Mouse (Mus musculus) B cell, adult 2 months (primary cell): ENCODE measurements around the gene Alyref.
A peak's percentile ranks its signal among the peaks of the same experiment; 100 is the strongest.
"Not testable (repeated sequence)": the region's sequence is repeated elsewhere in the genome, so short reads cannot be mapped to it uniquely, and the experiment has no call there.

ENCODE experiments used
- DNase-seq, 2 experiments: peaks; one replicate each; pipeline ENCODE4 v3.0.0; 2022

The Alyref gene

GRCm38 (mm10) chr11:120598990-120599549 lies 905 bp upstream of the Alyref start:
- DNase-seq, result no peak

- DNase-seq, result peak in 1 of 2 experiments; percentile 36
Observed at GRCm38 (mm10) chr11:120597240-120598235, 627 bp downstream of the Alyref start.

- no peak for DNase-seq
Observed at GRCm38 (mm10) chr11:120588531-120588930, 9.6 kb downstream of the Alyref start.

GRCm38 (mm10) chr11:120583937-120584336 lies 14.2 kb downstream of the Alyref start:
- peak in 1 of 2 experiments; percentile 9 for DNase-seq

- DNase-seq, result not testable (repeated sequence)
Observed at GRCm38 (mm10) chr11:120582982-120583293, 15.2 kb downstream of the Alyref start.

- peak; percentile 70 for DNase-seq
Observed at GRCm38 (mm10) chr11:120582268-120582981, 15.7 kb downstream of the Alyref start.

- peak; percentile 90 to 93 for DNase-seq
Observed at GRCm38 (mm10) chr11:120581490-120582267, 16.5 kb downstream of the Alyref start, which contains the start of gene Arhgdia. Gene Arhgdia (minus strand): TSS chr11:120581624.

- peak; percentile 48 to 63 for DNase-seq
Observed at GRCm38 (mm10) chr11:120580871-120581331, 17.3 kb downstream of the Alyref start.

- DNase-seq, result peak; percentile 57 to 58
Observed at GRCm38 (mm10) chr11:120580190-120580589, 18.0 kb downstream of the Alyref start.

- DNase-seq, result peak; percentile 91 to 92
Observed at GRCm38 (mm10) chr11:120579316-120580107, 18.7 kb downstream of the Alyref start.

GRCm38 (mm10) chr11:120578694-120579243 lies 19.4 kb downstream of the Alyref start:
- DNase-seq, result peak in 1 of 2 experiments; percentile 8

GRCm38 (mm10) chr11:120578024-120578693 lies 20.0 kb downstream of the Alyref start:
- no peak for DNase-seq

GRCm38 (mm10) chr11:120577211-120578023 lies 20.7 kb downstream of the Alyref start:
- peak; percentile 48 to 51 for DNase-seq

- peak in 1 of 2 experiments; percentile 8 for DNase-seq
Observed at GRCm38 (mm10) chr11:120576365-120576981, 21.7 kb downstream of the Alyref start.

GRCm38 (mm10) chr11:120575940-120576339 lies 22.2 kb downstream of the Alyref start:
- DNase-seq, result no peak

- no peak for DNase-seq
Observed at GRCm38 (mm10) chr11:120575046-120575445, 23.1 kb downstream of the Alyref start.

GRCm38 (mm10) chr11:120574278-120574600 lies 23.9 kb downstream of the Alyref start:
- DNase-seq, result no peak

GRCm38 (mm10) chr11:120573585-120574277 lies 24.4 kb downstream of the Alyref start:
- no peak for DNase-seq
